Mouse (Mus musculus) erythroid progenitor cell, adult 5-6 weeks (primary cell): ENCODE data around the gene Kcne2. TPM values are rescaled to one million over a fixed set of nuclear protein-coding genes. Genes with fewer than 3 reads are reported as not detected.

Experiments used
- total RNA-seq, 2 experiments: library from RNA; stranded (forward) in 1 of 2; stranded (reverse) in 1 of 2; fragments of 150-400 nt in 1 of 2; fragments of 186-747, 209-891 nt in 1 of 2; gene quantifications; 2 replicates each; pipeline versions ENCODE4 v1.2.3 to v1.2.4; 2015 to 2017; ENCODE audit warnings: low replicate concordance in 2 of 2

The Kcne2 gene
- total RNA-seq, 2 experiments from 2014 or later: not detected

Other genes with a start within 250 kb of the Kcne2 start
- gene Mrps6, start 234.1 kb upstream of the Kcne2 start, total RNA-seq (2015; ENCODE audit: low replicate concordance): 10.1 TPM in 2 replicates
- 1.8 TPM in 1 of 2 replicates, not detected in the other for gene Mrps6, start 234.1 kb upstream of the Kcne2 start, total RNA-seq (2017; ENCODE audit: low replicate concordance)
- gene Gm49711, start 234.1 kb upstream of the Kcne2 start, total RNA-seq (2015; ENCODE audit: low replicate concordance): not detected in 2 replicates
- not detected in 2 replicates for gene Gm49711, start 234.1 kb upstream of the Kcne2 start, total RNA-seq (2017; ENCODE audit: low replicate concordance)
- 0.42 TPM in 1 of 2 replicates, not detected in the other for gene Slc5a3, start 234.1 kb upstream of the Kcne2 start, total RNA-seq (2015; ENCODE audit: low replicate concordance)
- 0.08 and 0.13 TPM in 2 replicates for gene Slc5a3, start 234.1 kb upstream of the Kcne2 start, total RNA-seq (2017; ENCODE audit: low replicate concordance)
- gene Smim11, start 8.9 kb downstream of the Kcne2 start, total RNA-seq (2015; ENCODE audit: low replicate concordance): 7.5 and 50.1 TPM in 2 replicates
- gene Smim11, start 8.9 kb downstream of the Kcne2 start, total RNA-seq (2017; ENCODE audit: low replicate concordance): 20.7 and 28.7 TPM in 2 replicates
- not detected in 2 replicates for gene Fam243, start 29.1 kb downstream of the Kcne2 start, total RNA-seq (2015; ENCODE audit: low replicate concordance)
- not detected in 2 replicates for gene Fam243, start 29.1 kb downstream of the Kcne2 start, total RNA-seq (2017; ENCODE audit: low replicate concordance)
- gene Kcne1, start 67.1 kb downstream of the Kcne2 start, total RNA-seq (2015; ENCODE audit: low replicate concordance): not detected in 2 replicates
- gene Kcne1, start 67.1 kb downstream of the Kcne2 start, total RNA-seq (2017; ENCODE audit: low replicate concordance): not detected in 2 replicates
- 3.4 and 3.6 TPM in 2 replicates for gene Rcan1, start 178.5 kb downstream of the Kcne2 start, total RNA-seq (2015; ENCODE audit: low replicate concordance)
- gene Rcan1, start 178.5 kb downstream of the Kcne2 start, total RNA-seq (2017; ENCODE audit: low replicate concordance): 1.0 and 3.9 TPM in 2 replicates
- gene Clic6, start 193.3 kb downstream of the Kcne2 start, total RNA-seq (2015; ENCODE audit: low replicate concordance): not detected in 2 replicates
- gene Clic6, start 193.3 kb downstream of the Kcne2 start, total RNA-seq (2017; ENCODE audit: low replicate concordance): not detected in 2 replicates